Mouse (Mus musculus) ovary, postnatal 36 days (tissue): ENCODE data around the gene Pex26.
A peak's percentile ranks its signal among the peaks of the same experiment; 100 is the strongest.

ENCODE experiments used
- DNase-seq: peaks from one replicate; pipeline ENCODE4 v3.0.0; 2022; ENCODE audit warnings: low spot score, mixed read lengths

Pex26 gene

GRCm38 (mm10) chr6:121183414-121184173 lies at the start of gene Pex26:
TSS of gene Pex26 (plus strand) at chr6:121183667.
- DNase-seq: peak; percentile 88

DNA sequence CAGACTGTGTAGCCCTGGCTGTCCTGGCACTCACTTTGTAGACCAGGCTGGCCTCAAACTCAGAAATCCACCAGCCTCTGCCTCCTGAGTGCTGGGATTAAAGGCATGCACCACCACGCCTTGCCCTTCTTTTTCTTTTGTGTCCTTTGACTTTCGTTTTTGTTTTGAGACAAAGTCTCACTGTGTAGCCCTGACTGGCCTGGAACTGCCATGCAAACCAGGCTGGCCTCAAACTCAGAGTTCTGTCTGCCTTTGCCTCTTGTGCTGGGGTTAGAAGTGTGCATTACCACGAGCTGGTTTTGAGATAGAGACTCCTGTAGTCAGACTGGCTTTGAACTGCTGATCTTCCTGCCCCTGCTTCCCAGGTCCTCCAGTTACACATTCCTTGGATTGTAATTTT lies 49.2 kb upstream of the Pex26 start:
- no peak for DNase-seq

DNA sequence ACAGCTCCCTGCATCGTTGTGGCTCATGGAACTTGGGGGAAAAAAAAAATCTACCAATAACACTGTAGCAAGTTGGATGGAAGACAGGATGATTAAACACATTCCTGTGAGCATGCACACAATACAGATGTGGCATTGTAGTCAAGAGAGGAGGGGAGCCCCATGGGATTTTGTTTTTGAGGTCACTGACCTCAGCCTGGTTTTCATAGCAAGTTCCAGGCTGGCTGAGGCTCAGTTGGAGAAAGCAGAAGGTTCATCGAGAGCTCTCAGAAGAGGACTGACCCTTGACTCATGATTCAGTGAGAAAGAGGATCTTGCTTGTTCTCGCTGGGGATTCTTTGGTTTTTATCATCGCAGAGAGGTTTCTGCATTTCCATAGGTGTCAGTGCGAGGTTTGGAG lies 48.6 kb upstream of the Pex26 start:
- DNase-seq: no peak

DNA sequence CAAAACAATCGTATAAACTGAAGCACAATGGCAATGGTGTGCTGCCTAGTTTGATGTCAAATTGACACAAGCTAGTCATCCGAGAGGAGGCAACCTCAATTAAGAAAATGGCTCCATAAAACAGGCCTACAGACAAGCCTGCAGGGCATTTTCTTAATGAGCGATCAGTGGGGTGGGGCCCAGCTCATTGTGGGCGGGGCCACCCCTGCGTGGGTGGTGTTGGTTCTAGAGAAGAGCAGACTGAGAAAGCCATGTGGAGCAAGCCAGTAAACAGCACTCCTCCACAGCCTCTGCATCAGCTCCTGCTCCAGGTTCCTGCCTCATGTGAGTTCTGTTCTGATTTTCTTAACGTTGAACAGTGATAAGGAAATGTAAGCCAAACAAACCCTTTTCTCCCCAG lies 46.2 kb upstream of the Pex26 start:
- DNase-seq: no peak

DNA sequence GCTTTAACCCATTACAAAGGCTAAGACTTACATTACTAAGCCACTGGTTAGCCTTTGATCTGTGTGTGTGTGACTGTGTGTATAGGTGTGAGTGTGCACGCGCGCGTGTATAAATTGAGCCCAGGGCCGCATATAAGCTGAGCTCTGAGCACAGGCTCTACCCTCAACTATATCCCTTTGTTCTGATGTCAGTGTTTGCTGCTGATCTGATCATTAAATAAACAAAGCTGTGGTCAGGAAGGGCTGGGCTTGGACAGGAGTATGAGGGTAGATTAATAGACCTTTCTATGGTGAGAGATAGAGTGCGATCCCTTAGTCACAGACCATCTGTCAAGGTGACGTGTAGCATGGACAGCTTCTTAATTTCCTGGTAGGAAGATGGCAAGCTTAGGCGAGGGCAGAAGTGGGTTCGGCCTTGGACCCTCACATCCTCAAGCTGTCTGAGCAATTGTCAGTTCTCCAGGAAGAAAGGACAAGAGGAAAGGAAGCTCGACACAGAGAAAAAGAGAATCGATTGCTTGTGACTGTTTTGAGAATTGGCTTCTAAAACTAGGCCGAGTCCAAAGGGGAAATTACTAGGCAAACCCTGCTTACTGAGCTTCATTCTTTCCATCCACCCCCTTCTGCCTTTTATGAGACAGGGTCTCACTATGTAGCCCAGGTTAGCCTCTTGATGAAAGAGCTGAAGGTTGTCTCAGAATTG lies 45.0 kb upstream of the Pex26 start:
- no peak for DNase-seq

DNA sequence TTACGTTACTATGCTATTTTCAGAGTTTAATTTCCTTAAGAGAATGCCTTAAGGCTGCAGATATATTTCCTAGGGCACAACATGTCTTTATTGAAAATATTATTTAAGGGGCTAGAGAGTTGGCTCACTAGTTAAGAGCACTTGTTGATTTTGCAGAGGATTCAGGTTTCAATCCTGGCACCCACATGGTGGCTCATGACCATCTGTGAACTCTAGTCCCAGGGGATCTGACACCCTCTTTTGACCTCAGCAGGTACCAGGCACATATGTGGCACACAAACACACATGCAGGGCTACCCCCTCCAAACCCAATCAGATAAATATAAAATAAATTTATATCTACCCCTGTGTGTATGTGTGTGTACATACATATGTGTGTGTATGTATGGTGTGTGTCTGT lies 44.2 kb upstream of the Pex26 start:
- DNase-seq: no peak

DNA sequence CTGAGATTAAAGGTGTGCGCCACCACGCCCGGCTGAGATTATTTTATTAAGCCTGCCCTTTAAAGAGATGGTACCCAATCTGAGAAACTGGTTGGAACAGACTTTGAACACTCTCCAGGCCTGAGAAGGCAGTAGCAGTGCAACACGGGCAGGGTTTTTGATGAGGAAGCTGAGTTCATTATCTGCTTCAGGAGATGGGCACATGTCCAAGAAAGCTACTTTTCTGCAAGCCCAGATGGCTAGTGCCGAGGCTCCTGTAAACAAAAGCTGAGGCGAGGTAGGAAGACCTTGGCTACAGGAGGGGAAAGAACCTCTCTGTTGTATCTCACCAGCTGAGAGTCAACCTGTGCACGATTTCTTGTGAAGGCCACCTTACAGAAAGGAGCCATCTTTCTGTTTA lies 41.2 kb upstream of the Pex26 start:
- DNase-seq: no peak

- DNase-seq: peak; percentile 50
These were observed 40.0 kb upstream of the Pex26 start for GRCm38 (mm10) chr6:121143439-121143838.

GRCm38 (mm10) chr6:121144066-121144465 lies 39.4 kb upstream of the Pex26 start:
- DNase-seq: peak; percentile 84

DNA sequence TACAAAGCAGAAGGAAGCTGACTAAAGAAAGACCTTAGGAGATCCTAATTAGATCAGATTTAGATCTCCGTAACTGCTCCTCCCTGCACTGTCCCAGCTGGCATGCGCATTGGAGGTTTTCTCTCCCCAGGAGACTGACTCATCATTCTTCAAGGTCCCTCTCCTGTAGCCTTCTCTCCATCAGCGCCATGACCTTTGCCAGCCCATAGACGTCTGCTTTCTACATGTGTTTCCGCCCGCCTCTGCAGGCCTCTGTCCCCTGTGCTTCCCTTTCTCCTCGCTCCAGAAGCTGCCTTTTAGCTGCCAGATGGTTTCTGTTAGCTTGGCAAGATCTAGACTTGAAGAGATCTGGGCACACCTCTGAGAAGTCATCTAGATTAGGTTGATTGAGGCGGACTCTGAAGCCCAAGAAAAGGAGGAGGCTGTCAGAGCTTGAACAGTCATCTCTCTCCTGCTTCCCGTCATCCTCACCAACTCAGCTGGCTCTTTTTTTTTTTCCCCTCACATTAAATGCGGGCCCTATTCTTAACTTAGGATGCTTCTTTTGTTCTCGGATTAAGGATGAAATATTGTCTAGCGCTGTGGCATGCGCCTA lies 38.4 kb upstream of the Pex26 start:
- peak; percentile 35 for DNase-seq

- DNase-seq: no peak
These were observed 37.6 kb upstream of the Pex26 start for GRCm38 (mm10) chr6:121145906-121146305.

DNA sequence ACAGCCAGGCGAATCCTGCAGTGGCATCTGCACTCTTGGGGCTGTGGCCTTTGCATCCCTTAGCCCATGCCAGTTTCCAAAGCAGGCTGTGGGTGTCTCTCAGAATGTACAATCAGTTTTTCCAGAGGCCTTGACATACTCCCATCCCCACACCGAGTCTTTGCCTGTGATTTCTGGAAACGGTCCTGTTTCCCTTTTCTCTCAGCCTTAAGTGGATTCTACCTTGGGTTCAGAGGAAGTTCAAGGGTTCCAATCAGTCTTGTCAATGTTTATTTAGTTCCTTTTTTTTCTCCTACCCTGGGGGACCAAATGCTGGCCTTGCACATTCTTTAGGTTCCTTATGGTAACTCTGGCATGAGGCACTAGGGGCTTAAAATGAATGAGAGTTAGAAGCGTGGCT lies 36.7 kb upstream of the Pex26 start:
- DNase-seq: no peak

GRCm38 (mm10) chr6:121148360-121148759 lies 35.1 kb upstream of the Pex26 start:
- no peak for DNase-seq

GRCm38 (mm10) chr6:121149420-121149819 lies 34.0 kb upstream of the Pex26 start:
- DNase-seq: no peak

- DNase-seq: no peak
These were observed 33.3 kb upstream of the Pex26 start for GRCm38 (mm10) chr6:121150126-121150525.

GRCm38 (mm10) chr6:121151732-121152131 lies 31.7 kb upstream of the Pex26 start:
- DNase-seq: peak; percentile 76

DNA sequence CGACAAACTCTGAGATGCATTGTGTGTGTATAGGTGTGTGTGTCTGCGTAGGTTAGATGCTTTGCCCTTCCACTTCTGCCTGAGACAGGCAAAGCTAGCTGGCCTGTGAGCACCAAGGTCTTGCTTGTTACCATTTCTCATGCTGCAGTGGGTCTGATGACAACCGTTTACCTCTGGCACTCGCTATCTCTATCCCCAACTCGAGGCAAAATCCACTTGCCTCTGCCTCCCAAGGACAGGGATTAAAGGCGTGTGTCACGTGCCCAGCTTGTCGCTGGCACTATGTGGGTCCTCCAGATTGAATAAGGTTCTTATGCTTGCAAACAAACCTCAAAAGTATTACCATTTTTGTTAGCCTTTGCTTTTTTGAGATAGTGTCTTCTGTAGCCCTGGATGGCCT lies 30.3 kb upstream of the Pex26 start:
- no peak for DNase-seq

DNA sequence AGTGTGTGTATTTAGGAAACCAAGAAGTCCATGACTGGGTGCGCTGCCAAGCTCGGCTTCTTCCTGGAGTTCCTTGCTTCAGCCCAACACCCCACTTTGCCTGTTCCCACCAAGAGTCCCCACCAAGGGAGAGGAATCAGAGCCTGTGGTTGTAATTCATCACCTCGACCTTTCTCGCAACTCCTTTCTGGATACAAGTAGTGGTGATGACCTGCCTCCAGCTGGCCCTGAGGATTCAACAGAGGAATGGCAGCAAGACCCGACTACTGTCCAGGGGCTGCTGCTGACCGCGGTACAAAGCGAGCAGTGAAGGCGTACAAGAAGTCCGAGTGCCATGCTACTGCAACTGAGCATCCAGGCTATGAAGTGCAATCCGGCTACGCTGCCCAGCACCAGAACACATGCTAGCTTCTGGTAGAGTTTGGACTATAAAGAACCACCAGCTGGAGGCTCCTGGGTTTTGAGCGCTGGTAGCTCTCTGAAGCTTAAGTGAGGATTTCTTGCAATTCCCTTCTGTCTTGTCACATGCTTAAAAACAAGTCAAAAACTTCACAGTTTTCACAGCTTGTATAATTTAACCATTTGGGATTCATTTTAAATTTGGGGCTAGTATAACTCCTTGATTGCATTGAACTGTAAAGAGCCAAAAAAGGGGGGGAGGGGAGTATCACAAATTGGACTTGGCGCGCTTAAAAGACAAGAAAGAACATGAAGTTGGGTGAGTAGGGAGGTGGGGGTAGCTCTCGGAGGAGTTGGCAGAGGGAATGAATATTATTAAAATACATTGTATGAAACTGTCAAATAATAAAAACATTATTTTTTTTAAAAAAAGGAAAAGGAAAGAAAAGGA lies 28.8 kb upstream of the Pex26 start:
- DNase-seq: no peak

- DNase-seq: peak; percentile 38
These were observed 27.4 kb upstream of the Pex26 start for GRCm38 (mm10) chr6:121156030-121156429.

GRCm38 (mm10) chr6:121159616-121160015 lies 23.9 kb upstream of the Pex26 start:
- no peak for DNase-seq

DNA sequence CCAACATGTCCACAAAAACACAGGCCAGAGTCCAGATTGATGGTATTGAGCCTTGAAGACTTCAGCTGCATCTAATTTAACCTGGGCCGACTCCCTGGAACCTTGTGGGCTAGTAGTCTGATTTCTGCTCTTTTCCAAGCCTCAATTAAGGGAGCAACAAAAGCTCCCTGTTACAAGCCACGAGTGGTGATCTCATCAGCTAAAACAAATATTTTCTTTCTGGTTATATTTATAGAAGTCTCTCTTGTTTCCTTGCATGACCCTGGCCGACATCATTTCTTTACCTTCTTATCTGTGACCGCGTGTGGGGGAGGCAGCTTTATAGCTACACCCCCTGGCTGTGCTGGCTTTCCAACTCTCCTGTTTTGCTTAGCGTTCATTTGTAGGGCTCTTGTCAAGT lies 23.3 kb upstream of the Pex26 start:
- no peak for DNase-seq

GRCm38 (mm10) chr6:121162616-121163015 lies 20.9 kb upstream of the Pex26 start:
- DNase-seq: no peak
